Comparison of ENCODE assay signal across 11 mouse cellular contexts in genomic region chr17:31594590-31594989, GRCm38 (mm10). TPM values are rescaled to one million over a fixed set of nuclear protein-coding genes. Genes with fewer than 3 reads are reported as not detected.
DNase-seq lines count a peak whose midpoint lies in the region; ATAC-seq and TF ChIP-seq lines count a peak whose summit lies in the region.
"Had no signal": no experiment of that assay in that cellular context is flagged by ENCODE, and none has a peak within 500 bp of the region (broad histone marks: within the 10 kb centered on the region; RNA-seq: fewer than 3 reads in every experiment).

No protein-coding gene starts in this region.

- no peaks in the 10 kb centered on the region for H3K27me3 ChIP-seq in CH12.LX (replicated peaks)
- H3K27me3 ChIP-seq in forebrain, embryonic 14.5 days (replicated peaks; ENCODE audit: control insufficient read depth, insufficient read depth, low read length), result no peaks in the 10 kb centered on the region
- H3K27me3 ChIP-seq in midbrain, embryonic 16.5 days (ENCODE audit: control insufficient read depth, insufficient read depth, low read depth, low read length), result no peaks in the 10 kb centered on the region

- no peak for ATAC-seq in forebrain, embryonic 14.5 days
- 0 out of 2 replicates have a peak, but pooled peaks have one; percentile 21 for ATAC-seq in midbrain, embryonic 16.5 days

- H3K36me3 ChIP-seq in CH12.LX (replicated peaks in 1 of 2; ENCODE audit: control insufficient read depth in 1 of 2, insufficient read depth in 1 of 2, low read length in 1 of 2), result peaks cover 37 to 84% of the 10 kb centered on the region in 2 experiments
- peaks cover 52% of the 10 kb centered on the region for H3K36me3 ChIP-seq in forebrain, embryonic 14.5 days (ENCODE audit: control insufficient read depth, insufficient read depth, low read length)
- H3K36me3 ChIP-seq in midbrain, embryonic 16.5 days (ENCODE audit: control insufficient read depth, insufficient read depth, low read length), result peaks cover 11% of the 10 kb centered on the region

- H3K79me2 ChIP-seq in CH12.LX (replicated peaks; ENCODE audit: control insufficient read depth, extremely low read depth, insufficient read depth, poor library complexity, severe bottlenecking), result no peaks in the 10 kb centered on the region

- in situ Hi-C loops in CH12.LX (cut with MboI; ENCODE audit: low pct_ligation_motif_present, low pct_unique_long_range_greater_than_20kb, low sequenced_read_pairs), result no loop called here

- WGBS in forebrain, embryonic 14.5 days, result 89% methylated on average over 7 of the region's 7 CpGs
- 69% methylated on average over 7 of the region's 7 CpGs for WGBS in midbrain, embryonic 16.5 days

- H3K4me3 ChIP-seq in CH12.LX (replicated peaks in 1 of 3; ENCODE audit: low read depth in 2 of 3, low read length in 2 of 3, poor library complexity in 1 of 3), result no peak overlapping the region
- H3K4me3 ChIP-seq in forebrain, embryonic 14.5 days (ENCODE audit: low read depth, low read length), result no peak overlapping the region
- no peak overlapping the region for H3K4me3 ChIP-seq in midbrain, embryonic 16.5 days (ENCODE audit: low read depth, low read length)

- no peak overlapping the region for H3K9ac ChIP-seq in CH12.LX (ENCODE audit: insufficient read depth, low read depth)
- no peak overlapping the region for H3K9ac ChIP-seq in forebrain, embryonic 14.5 days (ENCODE audit: low read length)
- no peak overlapping the region for H3K9ac ChIP-seq in midbrain, embryonic 16.5 days (ENCODE audit: low read depth, low read length)

- no peak for TF ChIP-seq POLR2A in CH12.LX (IDR thresholded peaks at IDR 0.05; ENCODE audit: low read depth, low read length)

- H3K4me1 ChIP-seq in CH12.LX (ENCODE audit: control insufficient read depth in 1 of 2, insufficient read depth in 2 of 2), result peaks cover 0 to 9% of the 10 kb centered on the region in 2 experiments; a peak in 2 of 4 replicates
- no peaks in the 10 kb centered on the region for H3K4me1 ChIP-seq in forebrain, embryonic 14.5 days (ENCODE audit: control insufficient read depth, insufficient read depth, low read length)
- H3K4me1 ChIP-seq in midbrain, embryonic 16.5 days (ENCODE audit: control insufficient read depth, insufficient read depth, low read length), result no peaks in the 10 kb centered on the region

- no peak for TF ChIP-seq EP300 in CH12.LX (IDR thresholded peaks at IDR 0.05; ENCODE audit: low read length)

- H3K27ac ChIP-seq in CH12.LX (ENCODE audit: insufficient read depth, low read depth), result no peak overlapping the region
- peak overlapping the region; percentile 53; the same call in 1 of the 2 replicates for H3K27ac ChIP-seq in forebrain, embryonic 14.5 days (ENCODE audit: low read depth, low read length)
- peak overlapping the region; percentile 71 for H3K27ac ChIP-seq in midbrain, embryonic 16.5 days (ENCODE audit: low read length)

- dilution Hi-C loops in CH12.LX (cut with MboI; ENCODE audit: extremely low pct_ligation_motif_present, extremely low pct_unique_long_range_greater_than_20kb, low sequenced_read_pairs), result no loop called here

- DNase-seq in left cerebral cortex, postnatal 25 days (ENCODE audit: low spot score in 2 of 2), result peak; percentile 14 to 34
- no peak for DNase-seq in left cerebral cortex, postnatal 4 days
- peak; percentile 23 for DNase-seq in CH12.LX (ENCODE audit: extremely low read depth)
- no peak for DNase-seq in forebrain, embryonic 14.5 days (ENCODE audit: low spot score)
- DNase-seq in testis, postnatal 10 days (ENCODE audit: low spot score), result no peak
- no peak for DNase-seq in gastrocnemius, postnatal 14 days
- DNase-seq in gastrocnemius, adult 8-10 months (ENCODE audit: low spot score in 2 of 2), result no peak
- DNase-seq: cerebellum, postnatal 25 days; gastrocnemius, postnatal 36 days; thymus, postnatal 4 days had no signal

- TF ChIP-seq RAD21 in CH12.LX (IDR thresholded peaks at IDR 0.05; ENCODE audit: low read depth, low read length), result no peak

- no peak for TF ChIP-seq CTCF in CH12.LX (conservative IDR thresholded peaks at IDR 0.05 in 1 of 2, IDR thresholded peaks at IDR 0.05 in 1 of 2; ENCODE audit: low read depth in 2 of 2, low read length in 2 of 2)

- H3K4me2 ChIP-seq in CH12.LX (ENCODE audit: insufficient read depth, low read depth, poor library complexity, severe bottlenecking), result no peak overlapping the region
- H3K4me2 ChIP-seq in forebrain, embryonic 14.5 days (ENCODE audit: low read length), result no peak overlapping the region
- H3K4me2 ChIP-seq in midbrain, embryonic 16.5 days (ENCODE audit: low read length), result 0 out of 2 replicates have a peak overlapping the region, but pooled peaks have one; percentile 21

- intact Hi-C loops in left cerebral cortex, postnatal 25 days (cut with DNase I), result no loop called here
- intact Hi-C loops in left cerebral cortex, postnatal 4 days (cut with DNase I), result no loop called here
- intact Hi-C loops in gastrocnemius, postnatal 14 days (cut with DNase I; ENCODE audit: low total_unique reads), result no loop called here

- H3K9me3 ChIP-seq in CH12.LX (replicated peaks; ENCODE audit: low read length), result no peaks in the 10 kb centered on the region
- H3K9me3 ChIP-seq in forebrain, embryonic 14.5 days (replicated peaks; ENCODE audit: control insufficient read depth, low read length), result no peaks in the 10 kb centered on the region
- no peaks in the 10 kb centered on the region for H3K9me3 ChIP-seq in midbrain, embryonic 16.5 days (replicated peaks; ENCODE audit: control insufficient read depth, low read length, poor library complexity, severe bottlenecking)

TF ChIP-seq in CH12.LX, 34 proteins besides CTCF, POLR2A, EP300 and RAD21:
- TF ChIP-seq UBTF (IDR thresholded peaks at IDR 0.05; ENCODE audit: low read depth, low read length) (no peak), CHD2 (IDR thresholded peaks at IDR 0.05; ENCODE audit: low read length) (no peak), USF1 (IDR thresholded peaks at IDR 0.05; ENCODE audit: low read depth, low read length) (no peak), E2F4 (IDR thresholded peaks at IDR 0.05; ENCODE audit: insufficient replicate concordance, low read depth, low read length) (no peak), TCF12 (IDR thresholded peaks at IDR 0.05; ENCODE audit: low read depth, low read length) (no peak), IRF4 (IDR thresholded peaks at IDR 0.05; ENCODE audit: low read depth, low read length) (no peak), MAFK (IDR thresholded peaks at IDR 0.05; ENCODE audit: insufficient replicate concordance, low read length) (no peak), JUND (conservative IDR thresholded peaks at IDR 0.05; ENCODE audit: low read depth, low read length) (no peak), NRF1 (IDR thresholded peaks at IDR 0.05; ENCODE audit: low read depth, low read length) (no peak), CHD1 (IDR thresholded peaks at IDR 0.05; ENCODE audit: low read depth, low read length) (no peak), SIN3A (IDR thresholded peaks at IDR 0.05; ENCODE audit: low read length) (no peak), ZC3H11A (IDR thresholded peaks at IDR 0.05; ENCODE audit: low read depth, low read length) (no peak), ZMIZ1 (IDR thresholded peaks at IDR 0.05; ENCODE audit: low read depth, low read length) (no peak), GABPA (IDR thresholded peaks at IDR 0.05; ENCODE audit: insufficient replicate concordance, low read depth, low read length) (no peak), ELF1 (IDR thresholded peaks at IDR 0.05; ENCODE audit: low read depth, low read length) (no peak), MYC (IDR thresholded peaks at IDR 0.05; ENCODE audit: low read depth, low read length) (no peak), RCOR1 (conservative IDR thresholded peaks at IDR 0.05; ENCODE audit: low read depth, low read length) (no peak), ETS1 (conservative IDR thresholded peaks at IDR 0.05; ENCODE audit: low read depth, low read length) (no peak), MAZ (IDR thresholded peaks at IDR 0.05; ENCODE audit: low read depth, low read length) (no peak), MXI1 (IDR thresholded peaks at IDR 0.05; ENCODE audit: low read depth, low read length) (no peak)

RNA-seq across cellular contexts. Expression of gene Pknox1, which starts 30.1 kb away (rescaled TPM):
- 10 to 100 TPM; 14.7 to 20.0 TPM for total RNA-seq in left cerebral cortex, postnatal 25 days (2021)
- 10 to 100 TPM; 17.8 to 18.8 TPM for total RNA-seq in left cerebral cortex, postnatal 4 days (2021)
- total RNA-seq in CH12.LX (2012; rRNA removed), result 20.5 TPM in 2 replicates
- 22.3 and 25.7 TPM in 2 replicates for total RNA-seq in CH12.LX (2014; rRNA removed)
- polyA plus RNA-seq in CH12.LX (2012; ENCODE audit: insufficient read length, low read depth), result 15.1 and 16.7 TPM in 2 replicates
- polyA plus RNA-seq in forebrain, embryonic 14.5 days (2014; fragmentation: Nextera tagmentation; extraction: Ambion mirVana), result 36.4 and 36.8 TPM in 2 replicates
- 18.8 and 25.0 TPM in 2 replicates for polyA plus RNA-seq in midbrain, embryonic 16.5 days (2015; fragmentation: Nextera tagmentation; extraction: Ambion mirVana)
- 10 to 100 TPM in 1 of 2 experiments, 1 to 10 TPM in 1; 7.9 to 10.7 TPM for total RNA-seq in gastrocnemius, postnatal 14 days (2021)
- 10 to 100 TPM in 1 of 4 experiments, 1 to 10 TPM in 3; 5.6 to 10.3 (median 7.2) TPM for total RNA-seq in gastrocnemius, adult 8-10 months (2022)

RNA-seq across cellular contexts. Expression of gene Cbs, which starts 42.4 kb away (rescaled TPM):
- 10 to 100 TPM; 34.5 to 46.9 TPM for total RNA-seq in left cerebral cortex, postnatal 25 days (2021)
- 10 to 100 TPM; 37.3 to 44.2 TPM for total RNA-seq in left cerebral cortex, postnatal 4 days (2021)
- total RNA-seq in CH12.LX (2012; rRNA removed), result 1.4 and 1.5 TPM in 2 replicates
- total RNA-seq in CH12.LX (2014; rRNA removed), result 1.2 and 1.3 TPM in 2 replicates
- 1.9 and 3.0 TPM in 2 replicates for polyA plus RNA-seq in CH12.LX (2012; ENCODE audit: insufficient read length, low read depth)
- 5.6 and 6.1 TPM in 2 replicates for polyA plus RNA-seq in forebrain, embryonic 14.5 days (2014; fragmentation: Nextera tagmentation; extraction: Ambion mirVana)
- polyA plus RNA-seq in midbrain, embryonic 16.5 days (2015; fragmentation: Nextera tagmentation; extraction: Ambion mirVana), result 4.9 and 8.9 TPM in 2 replicates
- total RNA-seq in gastrocnemius, postnatal 14 days (2021), result under 1 TPM; 0.35 to 0.44 TPM
- total RNA-seq in gastrocnemius, adult 8-10 months (2022), result 1 to 10 TPM in 1 of 4 experiments, under 1 TPM in 3; 0.31 to 1.4 (median 0.76) TPM

Comparison
In these comparisons a context has a peak if more than half of its experiments do, and no peak if none do; other contexts are left out.
1. DNase-seq: peak in left cerebral cortex, postnatal 25 days (2 of 2) and CH12.LX (single experiment); none in left cerebral cortex, postnatal 4 days (single experiment), forebrain, embryonic 14.5 days (single experiment), testis, postnatal 10 days (single experiment), gastrocnemius, postnatal 14 days (single experiment) and gastrocnemius, adult 8-10 months (0 of 2).
2. RNA of gene Cbs, which starts 42.4 kb away (total RNA-seq): 34.5 to 46.9 TPM in left cerebral cortex, postnatal 25 days and 37.3 to 44.2 TPM in left cerebral cortex, postnatal 4 days; 1.2 to 1.5 TPM in CH12.LX, 0.31 to 1.4 TPM in gastrocnemius, adult 8-10 months and 0.35 to 0.44 TPM in gastrocnemius, postnatal 14 days; every median in the first group is over 10 times any median in the second.